Mouse (Mus musculus) naive thymus-derived CD4-positive, alpha-beta T cell, adult 2 months (primary cell): ENCODE data around the gene Bag2.

ENCODE experiments used
- DNase-seq: peaks from one replicate; pipeline ENCODE4 v3.0.0-alpha.2; 2011; ENCODE audit warnings: low read depth

The Bag2 gene

GRCm38 (mm10) chr1:33757491-33758041 is at the start of gene Bag2:
TSS of gene Bag2 (minus strand) at chr1:33757795.
- DNase-seq: peak; percentile 47

DNA sequence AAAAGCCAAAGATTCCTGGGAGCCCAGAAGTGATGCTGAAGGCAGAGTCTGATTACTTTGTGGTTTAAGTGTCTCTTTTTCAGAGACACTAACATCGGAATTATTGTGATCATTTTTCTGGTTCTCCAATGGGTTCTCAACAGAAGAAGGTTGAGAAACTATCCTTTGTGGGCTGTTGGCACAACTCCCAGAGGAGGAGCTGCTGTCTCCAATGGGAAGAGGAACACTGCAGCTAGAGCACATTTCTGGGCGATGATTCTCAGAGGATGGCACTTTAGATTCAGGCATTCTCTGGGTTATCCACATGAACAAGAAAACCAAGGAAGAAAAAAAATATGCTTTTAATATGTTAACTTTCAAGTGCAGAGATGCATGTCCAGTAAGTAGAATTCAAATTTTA is 45.7 kb upstream of the Bag2 start:
- DNase-seq: no peak

DNA sequence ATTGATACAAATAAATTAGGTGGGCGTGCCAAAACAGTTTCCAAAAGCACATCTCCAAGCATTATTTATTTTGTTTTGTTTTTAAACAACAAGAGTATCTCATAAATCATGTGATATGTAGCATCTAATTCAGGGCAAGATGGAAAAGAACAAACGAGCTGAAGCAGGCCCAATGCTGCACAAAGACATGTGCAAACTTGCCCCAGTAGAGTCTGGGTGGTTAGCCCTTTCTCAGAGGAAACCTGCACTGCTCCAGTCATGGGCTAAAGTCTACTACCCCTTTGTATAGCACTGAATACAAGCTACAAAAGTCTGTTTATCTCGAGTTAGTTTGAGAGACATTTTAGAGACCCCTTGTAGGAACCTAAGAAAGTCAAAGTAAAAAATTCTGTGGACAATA is 42.0 kb upstream of the Bag2 start:
- no peak for DNase-seq

DNA sequence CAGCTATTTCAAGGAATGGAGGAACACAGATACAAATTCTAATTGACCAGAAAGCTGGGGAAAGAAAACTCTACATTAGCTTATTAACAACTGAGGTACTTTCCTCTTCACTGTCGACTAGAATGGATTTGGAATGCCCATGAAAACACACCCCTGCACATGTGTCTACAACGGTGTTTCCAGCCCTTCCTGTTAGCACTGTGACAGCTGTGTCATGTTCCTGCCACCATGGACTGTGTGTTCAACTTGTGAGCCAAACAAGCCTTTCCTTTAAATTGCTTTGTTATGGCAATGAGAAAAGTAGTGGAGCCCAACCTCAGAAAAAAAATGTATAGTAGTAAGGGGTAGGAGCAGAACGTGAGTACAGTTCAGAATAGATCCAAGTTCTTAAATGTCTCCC is 30.9 kb upstream of the Bag2 start:
- DNase-seq: no peak

- DNase-seq: no peak
These were observed 30.5 kb upstream of the Bag2 start for GRCm38 (mm10) chr1:33788072-33788471.

DNA sequence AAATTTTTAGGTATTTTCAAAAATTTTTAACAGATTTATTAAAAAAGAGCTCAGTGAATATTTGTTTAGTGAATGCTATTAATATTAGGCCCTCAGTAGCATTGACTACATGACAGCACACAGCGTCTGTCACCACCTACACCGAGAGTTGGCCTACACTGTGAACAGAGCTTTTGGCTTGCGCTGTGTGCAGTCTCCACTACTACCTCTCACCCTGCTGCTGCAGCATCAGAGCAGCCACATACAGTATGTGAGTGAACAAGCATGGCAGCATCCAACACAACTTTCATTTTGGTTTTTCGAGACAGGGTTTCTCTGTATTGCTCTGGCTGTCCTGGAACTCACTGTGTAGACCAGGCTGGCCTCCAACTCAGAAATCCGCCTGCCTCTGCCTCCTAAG is 27.0 kb upstream of the Bag2 start:
- no peak for DNase-seq

- DNase-seq: no peak
These were observed 18.6 kb upstream of the Bag2 start for GRCm38 (mm10) chr1:33776175-33776611.

- no peak for DNase-seq
These were observed 14.5 kb upstream of the Bag2 start for GRCm38 (mm10) chr1:33772106-33772505.

DNA sequence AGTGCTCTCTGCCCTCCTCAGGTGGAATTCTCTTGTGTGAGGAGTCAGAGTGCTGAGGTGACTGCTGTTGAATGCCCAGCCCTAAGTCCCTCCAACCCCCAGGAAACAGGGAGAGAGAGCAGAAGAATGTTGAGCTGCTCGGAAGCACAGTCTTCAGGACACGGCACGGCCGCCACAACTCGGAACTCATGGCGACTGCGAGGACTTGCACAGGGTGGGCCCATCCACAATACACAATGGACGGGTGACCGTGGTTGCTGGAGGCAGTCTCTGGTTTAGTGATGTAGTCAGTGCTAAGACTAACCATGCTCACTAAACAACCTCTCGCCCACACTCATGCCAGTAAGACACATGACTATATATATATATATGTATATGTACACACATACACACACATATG is 14.0 kb upstream of the Bag2 start:
- DNase-seq: no peak

DNA sequence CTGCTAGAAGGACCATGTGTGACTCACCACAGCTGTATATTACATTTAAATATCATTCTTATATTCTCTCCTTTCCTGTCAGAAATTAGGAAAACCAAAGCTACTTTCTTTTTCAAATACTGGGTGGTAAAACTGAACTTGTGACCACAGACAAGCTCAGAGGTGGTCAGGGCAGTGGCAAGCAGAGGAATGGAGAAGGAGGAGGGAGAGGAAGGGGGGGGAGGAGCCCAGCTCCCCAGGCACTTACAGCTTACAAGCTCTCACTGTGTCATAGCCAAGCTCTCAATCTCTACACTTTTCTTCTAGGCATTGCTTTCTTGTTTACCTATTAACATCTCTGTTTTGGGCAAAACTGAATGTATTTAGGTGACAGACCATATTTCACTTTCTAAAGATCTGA is 11.2 kb upstream of the Bag2 start:
- no peak for DNase-seq

- DNase-seq: no peak
These were observed 10.6 kb upstream of the Bag2 start for GRCm38 (mm10) chr1:33768091-33768787.

GRCm38 (mm10) chr1:33766520-33767508 is 9.2 kb upstream of the Bag2 start:
- no peak for DNase-seq

DNA sequence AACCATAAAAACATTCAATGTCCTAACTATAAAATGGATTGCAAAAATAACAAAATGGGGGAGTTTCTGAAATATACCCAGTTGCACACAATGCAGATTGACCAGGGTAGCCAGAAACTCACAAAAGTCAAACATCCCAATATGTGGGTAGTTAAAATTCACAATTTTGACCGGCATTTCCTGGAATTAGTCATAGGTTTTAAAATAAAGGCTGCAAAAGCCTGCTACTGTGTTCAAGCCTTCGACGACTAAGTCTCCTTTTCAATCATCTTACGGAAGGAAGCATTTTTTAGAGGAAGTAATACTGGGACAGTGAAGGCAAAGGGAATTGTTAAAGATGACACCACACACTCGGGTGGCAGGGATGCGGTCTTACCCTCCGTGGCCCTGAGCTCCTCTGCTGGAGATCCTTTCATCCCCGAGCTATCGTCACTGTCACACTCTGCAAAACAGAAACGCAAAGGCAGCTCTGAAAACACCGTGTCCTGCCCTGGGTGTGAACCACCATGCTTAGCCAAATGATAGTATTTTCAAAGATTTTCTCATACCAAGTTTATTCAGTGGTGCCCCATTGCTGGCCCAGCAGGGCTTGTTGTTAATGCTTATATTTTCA is 8.0 kb upstream of the Bag2 start:
- DNase-seq: no peak

DNA sequence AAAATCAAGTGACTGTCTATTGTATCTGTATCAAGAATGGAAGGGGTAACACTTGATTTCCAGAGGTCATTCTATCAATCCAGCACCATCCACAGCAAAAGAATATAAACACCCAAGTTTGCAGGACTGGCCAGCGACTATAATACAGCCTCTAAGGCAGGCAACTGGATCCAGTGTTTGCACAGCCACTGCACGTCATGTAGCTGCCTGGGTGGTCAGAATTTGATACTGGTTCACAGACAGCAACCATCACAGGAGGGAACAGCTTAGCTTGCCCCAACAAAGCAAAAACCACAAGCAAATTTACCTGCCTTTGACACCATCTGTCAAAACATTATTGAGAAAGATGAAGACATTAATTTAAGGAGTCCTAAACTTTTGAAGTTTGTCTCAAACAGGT is 6.2 kb upstream of the Bag2 start:
- DNase-seq: no peak

DNA sequence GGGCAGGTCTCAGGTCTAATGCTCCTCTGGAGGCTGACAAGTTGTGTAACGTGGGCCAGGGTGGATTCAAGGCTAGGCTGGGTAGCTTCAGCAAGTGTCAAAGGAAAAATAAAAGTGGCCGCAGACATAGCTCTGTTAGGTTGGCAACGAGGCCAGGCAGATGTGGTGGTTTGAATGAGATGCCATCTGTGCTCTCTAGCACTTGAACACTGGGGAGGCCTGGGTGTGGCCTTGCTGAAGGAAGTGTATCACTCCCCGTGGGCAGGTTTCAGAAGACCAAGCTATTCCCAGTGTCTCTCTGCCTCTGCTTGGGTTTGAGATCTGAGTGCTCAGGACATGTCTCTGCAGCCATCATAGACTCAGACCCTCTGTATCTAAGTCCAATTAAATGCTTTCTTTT is 893 bp upstream of the Bag2 start:
- peak; percentile 11 for DNase-seq

DNA sequence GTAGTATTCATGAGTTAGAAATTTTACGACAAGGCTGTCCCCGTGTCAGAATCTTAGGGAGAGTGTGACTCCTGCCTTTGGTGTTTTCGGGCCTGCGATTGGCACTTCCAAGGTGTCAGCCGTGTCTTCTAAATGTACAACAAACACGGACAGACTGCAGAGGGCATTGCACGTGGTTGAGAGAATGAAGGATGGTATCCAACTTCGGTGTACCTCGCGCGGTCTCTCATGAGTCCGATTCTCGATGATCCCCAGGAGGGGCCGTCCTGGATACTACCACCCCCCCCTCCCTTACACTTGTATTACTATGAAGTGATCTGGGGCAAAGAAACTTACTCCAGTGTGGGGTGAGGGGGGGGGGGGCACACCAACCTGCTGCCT is 572 bp downstream of the Bag2 start:
- DNase-seq: peak; percentile 36

DNA sequence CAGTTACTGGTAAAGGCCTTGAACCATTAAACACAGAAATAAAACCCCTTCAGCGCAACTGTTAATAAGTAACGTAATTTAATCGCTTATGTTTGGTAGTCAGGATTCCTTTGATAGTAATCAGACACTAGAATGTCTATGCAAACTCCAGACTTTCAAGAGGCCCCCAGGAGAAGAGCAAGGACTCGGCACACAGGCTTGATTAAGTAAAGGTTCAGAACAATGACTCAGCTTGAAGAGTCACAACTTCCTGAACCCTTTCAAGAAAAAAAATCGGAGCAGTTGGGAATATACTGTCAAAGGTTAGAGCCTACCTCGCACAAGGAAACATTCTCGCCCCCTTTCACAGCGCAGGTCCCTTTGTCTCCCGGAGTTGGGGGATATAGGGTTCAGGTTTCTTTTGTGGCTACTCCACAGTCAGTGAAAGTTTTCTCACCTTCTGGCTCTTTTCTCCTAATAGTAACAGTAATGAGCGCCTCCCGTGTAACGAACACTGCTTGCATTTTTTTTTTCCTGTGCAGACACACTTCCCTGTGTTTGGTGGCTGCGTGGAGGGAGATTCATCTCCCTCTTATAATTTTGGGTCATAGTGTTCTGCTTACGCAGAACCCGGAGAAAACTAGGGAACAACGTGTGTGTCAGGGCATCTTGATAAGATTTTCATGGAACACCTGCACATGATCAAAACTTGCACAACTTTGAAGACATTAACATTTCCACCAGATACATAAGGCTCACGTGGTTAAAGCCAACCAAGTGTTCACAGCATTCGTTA is 1.1 kb downstream of the Bag2 start:
- no peak for DNase-seq

- no peak for DNase-seq
These were observed 1.8 kb downstream of the Bag2 start for GRCm38 (mm10) chr1:33755799-33756198.

DNA sequence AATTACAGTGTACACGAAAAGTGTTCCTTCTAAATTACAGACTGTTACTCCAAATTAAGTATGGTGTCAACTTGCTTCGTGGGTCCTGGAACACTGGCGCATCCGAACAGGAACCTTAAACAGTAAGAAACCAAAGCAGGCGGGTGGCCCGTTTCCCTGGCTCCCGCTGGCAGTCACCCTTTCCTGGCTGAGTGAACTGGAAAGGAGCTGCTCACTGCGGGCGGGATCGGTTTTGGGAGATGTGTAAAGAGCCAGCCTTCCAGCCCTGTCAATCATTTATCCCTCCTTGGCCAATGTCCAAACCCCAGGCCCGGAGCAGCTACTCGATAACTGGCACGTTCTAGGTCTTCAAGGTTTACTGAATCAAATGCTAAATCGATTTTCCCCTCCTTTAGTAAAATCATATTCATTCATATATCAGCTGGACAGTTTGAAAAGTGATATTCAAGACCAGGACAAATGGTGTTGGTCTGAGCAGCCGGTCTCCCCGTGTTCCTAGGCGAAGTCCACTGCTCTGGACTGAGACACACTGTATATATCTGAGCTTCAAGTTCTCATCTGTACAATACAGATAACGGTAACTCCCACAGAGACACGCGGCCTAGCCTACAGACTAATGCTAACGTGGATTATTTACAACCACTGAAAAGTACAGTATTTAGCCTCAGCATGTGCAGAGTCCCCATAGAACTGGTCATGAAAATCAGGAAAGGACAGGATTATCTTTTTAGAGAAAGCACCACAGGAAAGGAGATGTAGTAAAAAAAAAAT is 2.4 kb downstream of the Bag2 start:
- DNase-seq: no peak

DNA sequence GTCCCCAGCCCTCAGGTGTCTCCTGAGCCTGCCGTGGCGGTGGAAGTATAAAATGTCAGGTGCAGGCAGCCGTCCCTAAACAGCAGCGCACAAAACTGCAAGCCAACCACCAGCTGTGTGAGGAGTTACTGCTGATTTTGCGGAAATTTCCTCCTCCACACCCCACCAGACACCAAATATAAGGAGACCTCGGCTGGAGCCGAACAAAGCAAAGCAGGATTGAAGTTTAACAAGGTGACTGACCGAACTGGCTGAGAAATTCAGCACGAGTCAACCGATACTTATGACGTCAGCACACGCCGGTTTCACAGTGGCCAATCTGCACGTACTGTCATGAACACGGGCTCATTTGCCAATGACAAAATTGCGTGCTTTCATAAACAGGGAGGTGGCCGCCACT is 3.5 kb downstream of the Bag2 start:
- DNase-seq: no peak

DNA sequence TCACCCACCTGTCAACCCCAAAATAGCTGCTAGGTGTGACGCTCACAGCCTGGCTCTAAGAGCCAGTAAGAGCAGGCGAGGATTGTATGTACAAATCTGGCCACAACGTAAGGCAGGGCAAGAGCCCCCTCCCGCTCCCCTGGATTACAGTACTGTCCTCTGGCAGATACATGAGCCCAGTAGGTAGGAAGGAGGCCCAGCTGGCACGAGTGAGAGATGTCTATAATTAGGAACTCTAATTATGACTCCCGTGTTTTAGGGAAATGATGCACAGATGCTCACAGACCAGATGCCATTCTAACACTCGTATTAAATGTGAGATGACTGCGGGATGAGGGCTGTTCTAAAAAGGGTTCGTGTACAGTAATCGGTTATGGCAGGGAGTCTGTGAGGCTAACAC is 6.3 kb downstream of the Bag2 start:
- DNase-seq: no peak
